Mouse (Mus musculus): Measurements from ENCODE around the gene Ttc7b. TPM values are rescaled to one million over a fixed set of nuclear protein-coding genes. Genes with fewer than 3 reads are reported as not detected.

Gene Ttc7b
- polyA plus RNA-seq, 1 experiment from 2014 or later, result 0.93 TPM

- Histone ChIP-seq H3K9me3 (replicated peaks; ENCODE audit: control insufficient read depth, low read length) (no peaks in the 10 kb centered on the region), H3K9ac (ENCODE audit: low read depth, low read length) (no peak overlapping the region), H3K27ac (ENCODE audit: low read length) (no peak overlapping the region), H3K4me2 (ENCODE audit: low read depth, low read length) (no peak overlapping the region), H3K4me1 (ENCODE audit: control insufficient read depth, low read depth, low read length) (no peaks in the 10 kb centered on the region), H3K27me3 (ENCODE audit: control insufficient read depth, insufficient read depth, low read depth, low read length) (no peaks in the 10 kb centered on the region), H3K4me3 (ENCODE audit: low read depth, low read length) (no peak overlapping the region), H3K36me3 (ENCODE audit: control insufficient read depth, insufficient read depth) (no peaks in the 10 kb centered on the region; the same call in 1 of the 2 replicates)
- ATAC-seq (ENCODE audit: low read depth), result no peak
- WGBS (ENCODE audit: insufficient replicate concordance), result 53% methylated on average over 4 of the region's 4 CpGs
Observed at GRCm38 (mm10) chr12:100503659-100504058, 17.0 kb downstream of the Ttc7b start.

GRCm38 (mm10) chr12:100502544-100502943, 18.1 kb downstream of the Ttc7b start:
- Histone ChIP-seq H3K9me3 (replicated peaks; ENCODE audit: control insufficient read depth, low read length) (no peaks in the 10 kb centered on the region), H3K4me2 (ENCODE audit: low read depth, low read length) (no peak overlapping the region), H3K36me3 (ENCODE audit: control insufficient read depth, insufficient read depth) (no peaks in the 10 kb centered on the region; the same call in 1 of the 2 replicates), H3K27me3 (ENCODE audit: control insufficient read depth, insufficient read depth, low read depth, low read length) (no peaks in the 10 kb centered on the region), H3K4me3 (ENCODE audit: low read depth, low read length) (no peak overlapping the region), H3K4me1 (ENCODE audit: control insufficient read depth, low read depth, low read length) (no peaks in the 10 kb centered on the region), H3K27ac (ENCODE audit: low read length) (no peak overlapping the region), H3K9ac (ENCODE audit: low read depth, low read length) (no peak overlapping the region)
- WGBS (ENCODE audit: insufficient replicate concordance), result 56% methylated on average over 3 of the region's 3 CpGs
- no peak for ATAC-seq (ENCODE audit: low read depth)

DNA sequence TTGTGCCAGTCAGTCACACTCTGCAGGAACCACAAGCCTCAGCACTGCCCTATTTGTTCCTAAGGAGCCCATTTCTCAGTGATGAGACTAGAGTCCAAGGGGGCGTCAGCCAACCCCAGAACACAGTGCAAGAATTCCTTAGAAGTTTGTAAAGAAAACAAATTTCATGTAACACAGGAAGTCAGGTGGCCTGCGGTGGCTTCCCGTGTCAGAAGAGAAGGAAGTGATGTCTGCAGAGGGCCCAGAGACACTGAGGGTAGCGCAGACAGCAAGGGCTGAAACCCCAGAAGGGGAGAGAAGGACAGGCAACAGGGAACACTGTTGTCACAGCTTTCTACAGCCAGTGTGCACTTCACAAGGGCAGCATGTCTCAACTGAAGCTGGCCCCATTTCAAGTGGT, 19.4 kb downstream of the Ttc7b start:
- Histone ChIP-seq H3K36me3 (ENCODE audit: control insufficient read depth, insufficient read depth) (no peaks in the 10 kb centered on the region; the same call in 1 of the 2 replicates), H3K4me3 (ENCODE audit: low read depth, low read length) (no peak overlapping the region), H3K4me2 (ENCODE audit: low read depth, low read length) (no peak overlapping the region), H3K9ac (ENCODE audit: low read depth, low read length) (no peak overlapping the region), H3K27ac (ENCODE audit: low read length) (no peak overlapping the region), H3K27me3 (ENCODE audit: control insufficient read depth, insufficient read depth, low read depth, low read length) (no peaks in the 10 kb centered on the region), H3K4me1 (ENCODE audit: control insufficient read depth, low read depth, low read length) (no peaks in the 10 kb centered on the region), H3K9me3 (replicated peaks; ENCODE audit: control insufficient read depth, low read length) (no peaks in the 10 kb centered on the region)
- WGBS (ENCODE audit: insufficient replicate concordance), result 25% methylated on average over 4 of the region's 4 CpGs
- no peak for ATAC-seq (ENCODE audit: low read depth)

- H3K4me1 ChIP-seq (ENCODE audit: control insufficient read depth, low read depth, low read length), result no peaks in the 10 kb centered on the region
- H3K9ac ChIP-seq (ENCODE audit: low read depth, low read length), result no peak overlapping the region
- H3K4me2 ChIP-seq (ENCODE audit: low read depth, low read length), result no peak overlapping the region
- no peaks in the 10 kb centered on the region for H3K27me3 ChIP-seq (ENCODE audit: control insufficient read depth, insufficient read depth, low read depth, low read length)
- H3K27ac ChIP-seq (ENCODE audit: low read length), result no peak overlapping the region
- no peaks in the 10 kb centered on the region; the same call in 1 of the 2 replicates for H3K36me3 ChIP-seq (ENCODE audit: control insufficient read depth, insufficient read depth)
- ATAC-seq (ENCODE audit: low read depth), result no peak
- no peaks in the 10 kb centered on the region for H3K9me3 ChIP-seq (replicated peaks; ENCODE audit: control insufficient read depth, low read length)
- WGBS (ENCODE audit: insufficient replicate concordance), result 75% methylated on average over 13 of the region's 13 CpGs
- no peak overlapping the region for H3K4me3 ChIP-seq (ENCODE audit: low read depth, low read length)
Observed at GRCm38 (mm10) chr12:100499469-100499868, 21.2 kb downstream of the Ttc7b start.

GRCm38 (mm10) chr12:100498006-100498405, 22.6 kb downstream of the Ttc7b start:
- Histone ChIP-seq H3K36me3 (ENCODE audit: control insufficient read depth, insufficient read depth) (no peaks in the 10 kb centered on the region; the same call in 1 of the 2 replicates), H3K4me2 (ENCODE audit: low read depth, low read length) (no peak overlapping the region), H3K27me3 (ENCODE audit: control insufficient read depth, insufficient read depth, low read depth, low read length) (no peaks in the 10 kb centered on the region), H3K4me1 (ENCODE audit: control insufficient read depth, low read depth, low read length) (no peaks in the 10 kb centered on the region), H3K9ac (ENCODE audit: low read depth, low read length) (no peak overlapping the region), H3K4me3 (ENCODE audit: low read depth, low read length) (no peak overlapping the region), H3K9me3 (replicated peaks; ENCODE audit: control insufficient read depth, low read length) (no peaks in the 10 kb centered on the region), H3K27ac (ENCODE audit: low read length) (no peak overlapping the region)
- WGBS (ENCODE audit: insufficient replicate concordance), result 74% methylated on average over 5 of the region's 5 CpGs
- no peak for ATAC-seq (ENCODE audit: low read depth)

GRCm38 (mm10) chr12:100495083-100495482, 25.5 kb downstream of the Ttc7b start:
- ATAC-seq (ENCODE audit: low read depth), result no peak
- WGBS (ENCODE audit: insufficient replicate concordance), result 90% methylated on average over 7 of the region's 7 CpGs
- Histone ChIP-seq H3K27me3 (ENCODE audit: control insufficient read depth, insufficient read depth, low read depth, low read length) (no peaks in the 10 kb centered on the region), H3K36me3 (ENCODE audit: control insufficient read depth, insufficient read depth) (no peaks in the 10 kb centered on the region; the same call in 1 of the 2 replicates), H3K9me3 (replicated peaks; ENCODE audit: control insufficient read depth, low read length) (no peaks in the 10 kb centered on the region), H3K9ac (ENCODE audit: low read depth, low read length) (no peak overlapping the region), H3K4me3 (ENCODE audit: low read depth, low read length) (no peak overlapping the region), H3K27ac (ENCODE audit: low read length) (no peak overlapping the region), H3K4me2 (ENCODE audit: low read depth, low read length) (no peak overlapping the region), H3K4me1 (ENCODE audit: control insufficient read depth, low read depth, low read length) (no peaks in the 10 kb centered on the region)

GRCm38 (mm10) chr12:100493211-100493610, 27.4 kb downstream of the Ttc7b start:
- no peak overlapping the region for H3K4me2 ChIP-seq (ENCODE audit: low read depth, low read length)
- WGBS (ENCODE audit: insufficient replicate concordance), result 60% methylated on average over 5 of the region's 5 CpGs
- no peaks in the 10 kb centered on the region for H3K27me3 ChIP-seq (ENCODE audit: control insufficient read depth, insufficient read depth, low read depth, low read length)
- no peaks in the 10 kb centered on the region for H3K9me3 ChIP-seq (replicated peaks; ENCODE audit: control insufficient read depth, low read length)
- no peaks in the 10 kb centered on the region for H3K36me3 ChIP-seq (ENCODE audit: control insufficient read depth, insufficient read depth)
- H3K27ac ChIP-seq (ENCODE audit: low read length), result no peak overlapping the region
- no peak for ATAC-seq (ENCODE audit: low read depth)
- H3K4me1 ChIP-seq (ENCODE audit: control insufficient read depth, low read depth, low read length), result no peaks in the 10 kb centered on the region; the same call in 1 of the 2 replicates
- no peak overlapping the region for H3K9ac ChIP-seq (ENCODE audit: low read depth, low read length)
- H3K4me3 ChIP-seq (ENCODE audit: low read depth, low read length), result no peak overlapping the region

GRCm38 (mm10) chr12:100492676-100493075, 27.9 kb downstream of the Ttc7b start:
- 34% methylated on average over 3 of the region's 3 CpGs for WGBS (ENCODE audit: insufficient replicate concordance)
- ATAC-seq (ENCODE audit: low read depth), result no peak
- H3K27me3 ChIP-seq (ENCODE audit: control insufficient read depth, insufficient read depth, low read depth, low read length), result no peaks in the 10 kb centered on the region

GRCm38 (mm10) chr12:100491967-100492611, 28.5 kb downstream of the Ttc7b start:
- 81% methylated on average over 10 of the region's 10 CpGs for WGBS (ENCODE audit: insufficient replicate concordance)

More at GRCm38 (mm10) chr12:100492676-100493075, 27.9 kb downstream of the Ttc7b start:
- no peak overlapping the region for H3K9ac ChIP-seq (ENCODE audit: low read depth, low read length)
- no peak overlapping the region for H3K4me2 ChIP-seq (ENCODE audit: low read depth, low read length)
- H3K4me3 ChIP-seq (ENCODE audit: low read depth, low read length), result no peak overlapping the region
- H3K36me3 ChIP-seq (ENCODE audit: control insufficient read depth, insufficient read depth), result no peaks in the 10 kb centered on the region
- no peaks in the 10 kb centered on the region; the same call in 1 of the 2 replicates for H3K4me1 ChIP-seq (ENCODE audit: control insufficient read depth, low read depth, low read length)
- no peaks in the 10 kb centered on the region for H3K9me3 ChIP-seq (replicated peaks; ENCODE audit: control insufficient read depth, low read length)
- H3K27ac ChIP-seq (ENCODE audit: low read length), result no peak overlapping the region

More at GRCm38 (mm10) chr12:100491967-100492611, 28.5 kb downstream of the Ttc7b start:
- Histone ChIP-seq H3K4me3 (ENCODE audit: low read depth, low read length) (no peak overlapping the region), H3K36me3 (ENCODE audit: control insufficient read depth, insufficient read depth) (no peaks in the 10 kb centered on the region), H3K27ac (ENCODE audit: low read length) (no peak overlapping the region), H3K4me2 (ENCODE audit: low read depth, low read length) (no peak overlapping the region), H3K27me3 (ENCODE audit: control insufficient read depth, insufficient read depth, low read depth, low read length) (no peaks in the 10 kb centered on the region), H3K9ac (ENCODE audit: low read depth, low read length) (no peak overlapping the region), H3K4me1 (ENCODE audit: control insufficient read depth, low read depth, low read length) (no peaks in the 10 kb centered on the region; the same call in 1 of the 2 replicates), H3K9me3 (replicated peaks; ENCODE audit: control insufficient read depth, low read length) (no peaks in the 10 kb centered on the region)
- no peak for ATAC-seq (ENCODE audit: low read depth)
